8 mouse cellular contexts compared by ENCODE assay signal in the genomic region with DNA sequence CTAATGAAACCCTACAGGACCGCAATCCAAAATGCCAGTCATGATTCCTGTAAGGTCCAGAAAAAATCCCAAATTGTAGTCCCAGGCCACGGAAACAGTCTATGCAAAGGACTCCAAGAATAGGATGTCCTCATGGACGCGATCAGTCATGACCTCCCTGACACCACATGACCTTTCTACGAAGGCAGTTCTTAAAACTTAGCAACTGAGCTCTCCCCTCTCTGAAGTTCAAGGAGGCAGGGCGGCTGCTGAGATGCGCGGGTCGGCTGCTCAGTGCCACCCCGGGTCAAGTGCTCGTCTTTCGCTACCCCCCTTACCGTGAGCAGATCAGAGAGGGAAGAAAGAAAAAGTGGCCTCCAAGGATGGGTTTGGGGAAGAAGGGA. TPM values are rescaled to one million over a fixed set of nuclear protein-coding genes. Genes with fewer than 3 reads are reported as not detected.
DNase-seq lines count a peak whose midpoint lies in the region; ATAC-seq and TF ChIP-seq lines count a peak whose summit lies in the region.

No protein-coding gene starts in this region.

- under 1% methylated on average over 13 of the region's 13 CpGs for WGBS in lung, adult 2 months
- WGBS in embryonic facial prominence, embryonic 11.5 days = under 1% methylated on average over 13 of the region's 13 CpGs
- WGBS in intestine, embryonic 16.5 days = under 1% methylated on average over 13 of the region's 13 CpGs
- WGBS in neural tube, embryonic 12.5 days = under 1% methylated on average over 13 of the region's 13 CpGs

- H3K36me3 ChIP-seq in embryonic facial prominence, embryonic 11.5 days (replicated peaks; ENCODE audit: control insufficient read depth, insufficient read depth, low read depth, low read length) = no peaks in the 10 kb centered on the region
- H3K36me3 ChIP-seq in intestine, embryonic 16.5 days (ENCODE audit: control insufficient read depth, insufficient read depth, low read length) = no peaks in the 10 kb centered on the region
- no peaks in the 10 kb centered on the region for H3K36me3 ChIP-seq in neural tube, embryonic 12.5 days

- no peak for TF ChIP-seq POLR2A in lung, adult 2 months (IDR thresholded peaks at IDR 0.05; ENCODE audit: borderline replicate concordance, extremely low read depth, low read depth, low read length)

- H3K27ac ChIP-seq in embryonic facial prominence, embryonic 11.5 days (replicated peaks; ENCODE audit: low read depth, low read length) = peak overlapping the region; percentile 66
- H3K27ac ChIP-seq in intestine, embryonic 16.5 days (ENCODE audit: low read length) = peak overlapping the region; percentile 95
- H3K27ac ChIP-seq in neural tube, embryonic 12.5 days = peak overlapping the region; percentile 90

- H3K9me3 ChIP-seq in embryonic facial prominence, embryonic 11.5 days (replicated peaks; ENCODE audit: control insufficient read depth, low read length) = no peaks in the 10 kb centered on the region
- H3K9me3 ChIP-seq in intestine, embryonic 16.5 days (ENCODE audit: control insufficient read depth, low read length) = no peaks in the 10 kb centered on the region
- no peaks in the 10 kb centered on the region for H3K9me3 ChIP-seq in neural tube, embryonic 12.5 days

- TF ChIP-seq CTCF in lung, adult 2 months (IDR thresholded peaks at IDR 0.05; ENCODE audit: insufficient read depth, low read length) = no peak

- ATAC-seq in embryonic facial prominence, embryonic 11.5 days (replicated peaks; ENCODE audit: insufficient number of reproducible peaks, low FRiP score, low TSS enrichment, low read depth) = no peak
- ATAC-seq in intestine, embryonic 16.5 days = peak; percentile 56
- ATAC-seq in neural tube, embryonic 12.5 days (ENCODE audit: low FRiP score, low read depth) = peak; percentile 77; the same call in 1 of the 2 replicates

- no peak for DNase-seq in lung, adult 2 months
- DNase-seq in lung, postnatal 36 days = no peak
- DNase-seq in embryonic facial prominence, embryonic 11.5 days (ENCODE audit: low spot score) = no peak
- no peak for DNase-seq in adrenal gland, adult 18-20 months (ENCODE audit: low spot score in 2 of 2)
- DNase-seq in left cerebral cortex, adult 11 months (ENCODE audit: low spot score) = no peak
- no peak for DNase-seq in layer of hippocampus, adult 9-11 months

- H3K27me3 ChIP-seq in embryonic facial prominence, embryonic 11.5 days (ENCODE audit: control insufficient read depth, insufficient read depth, low read length) = no peaks in the 10 kb centered on the region
- H3K27me3 ChIP-seq in intestine, embryonic 16.5 days (replicated peaks; ENCODE audit: control insufficient read depth, insufficient read depth, low read length) = no peaks in the 10 kb centered on the region
- no peaks in the 10 kb centered on the region for H3K27me3 ChIP-seq in neural tube, embryonic 12.5 days (replicated peaks)

- peak overlapping the region; percentile 63 for H3K9ac ChIP-seq in embryonic facial prominence, embryonic 11.5 days (replicated peaks; ENCODE audit: low read length)
- H3K9ac ChIP-seq in intestine, embryonic 16.5 days (ENCODE audit: low read depth, low read length) = peak overlapping the region; percentile 86
- H3K9ac ChIP-seq in neural tube, embryonic 12.5 days = peak overlapping the region; percentile 74

- no peaks in the 10 kb centered on the region; the same call in 1 of the 2 replicates for H3K4me1 ChIP-seq in lung, adult 2 months (ENCODE audit: control insufficient read depth, insufficient read depth, low read length)
- no peaks in the 10 kb centered on the region for H3K4me1 ChIP-seq in embryonic facial prominence, embryonic 11.5 days (ENCODE audit: control insufficient read depth, insufficient read depth, low read length)
- H3K4me1 ChIP-seq in intestine, embryonic 16.5 days (ENCODE audit: control insufficient read depth, insufficient read depth, low read length) = peaks cover 9% of the 10 kb centered on the region
- H3K4me1 ChIP-seq in neural tube, embryonic 12.5 days = peaks cover 14% of the 10 kb centered on the region

- H3K4me2 ChIP-seq in embryonic facial prominence, embryonic 11.5 days (ENCODE audit: low read depth, low read length) = peak overlapping the region; percentile 56
- peak overlapping the region; percentile 65 for H3K4me2 ChIP-seq in intestine, embryonic 16.5 days (ENCODE audit: low read depth, low read length)
- H3K4me2 ChIP-seq in neural tube, embryonic 12.5 days (replicated peaks) = peak overlapping the region; percentile 69

- peak overlapping the region; percentile 98 for H3K4me3 ChIP-seq in lung, adult 2 months (replicated peaks; ENCODE audit: extremely low read depth, low read depth, low read length)
- peak overlapping the region; percentile 79 for H3K4me3 ChIP-seq in embryonic facial prominence, embryonic 11.5 days (ENCODE audit: low read depth, low read length)
- H3K4me3 ChIP-seq in intestine, embryonic 16.5 days (ENCODE audit: low read length) = peak overlapping the region; percentile 72
- peak overlapping the region; percentile 57 for H3K4me3 ChIP-seq in neural tube, embryonic 12.5 days

RNA-seq across cellular contexts. Expression of a gene that starts 0.4 kb away (rescaled TPM):
- 6.2 and 10.5 TPM in 2 replicates for polyA plus RNA-seq in lung, adult 2 months (2012; rRNA removed)
- 77.6 and 82.1 TPM in 2 replicates for polyA plus RNA-seq in embryonic facial prominence, embryonic 11.5 days (2014; fragmentation: Nextera tagmentation; extraction: Ambion mirVana)
- polyA plus RNA-seq in intestine, embryonic 16.5 days (2015; fragmentation: Nextera tagmentation; extraction: Ambion mirVana) = 31.1 and 31.3 TPM in 2 replicates
- 68.8 and 72.0 TPM in 2 replicates for polyA plus RNA-seq in neural tube, embryonic 12.5 days (2016; fragmentation: Nextera tagmentation; extraction: Ambion mirVana)
- total RNA-seq in adrenal gland, adult 18-20 months (2021) = 10 to 100 TPM; 42.6 to 44.0 TPM

RNA-seq across cellular contexts. Expression of a gene that starts 0.6 kb away (rescaled TPM):
- polyA plus RNA-seq in lung, adult 2 months (2012; rRNA removed) = 34.7 and 38.2 TPM in 2 replicates
- 2,078 and 2,281 TPM in 2 replicates for polyA plus RNA-seq in embryonic facial prominence, embryonic 11.5 days (2014; fragmentation: Nextera tagmentation; extraction: Ambion mirVana)
- 780 and 921 TPM in 2 replicates for polyA plus RNA-seq in intestine, embryonic 16.5 days (2015; fragmentation: Nextera tagmentation; extraction: Ambion mirVana)
- 1,312 and 1,341 TPM in 2 replicates for polyA plus RNA-seq in neural tube, embryonic 12.5 days (2016; fragmentation: Nextera tagmentation; extraction: Ambion mirVana)
- total RNA-seq in adrenal gland, adult 18-20 months (2021) = 100 to 1,000 TPM; 113 to 157 TPM

Comparison
In these comparisons a context has a peak if more than half of its experiments do, and no peak if none do; other contexts are left out.
1. RNA of a gene that starts 0.6 kb away (polyA plus RNA-seq): 2,078 to 2,281 TPM in embryonic facial prominence, embryonic 11.5 days, 1,312 to 1,341 TPM in neural tube, embryonic 12.5 days and 780 to 921 TPM in intestine, embryonic 16.5 days; 34.7 to 38.2 TPM in lung, adult 2 months; every median in the first group is over 10 times any median in the second.
2. Peak in every context shown above with its lines, with median percentiles within 50 percentile points of each other: H3K4me3 ChIP-seq, H3K27ac ChIP-seq, H3K4me2 ChIP-seq and H3K9ac ChIP-seq.